Mouse (Mus musculus): Measurements from ENCODE around the gene Nup62cl. TPM values are rescaled to one million over a fixed set of nuclear protein-coding genes. Genes with fewer than 3 reads are reported as not detected.

Gene Nup62cl
- polyA plus RNA-seq (2014; fragmentation: Nextera tagmentation; extraction: Ambion mirVana): 0.95 and 1.8 TPM in 2 replicates

DNA sequence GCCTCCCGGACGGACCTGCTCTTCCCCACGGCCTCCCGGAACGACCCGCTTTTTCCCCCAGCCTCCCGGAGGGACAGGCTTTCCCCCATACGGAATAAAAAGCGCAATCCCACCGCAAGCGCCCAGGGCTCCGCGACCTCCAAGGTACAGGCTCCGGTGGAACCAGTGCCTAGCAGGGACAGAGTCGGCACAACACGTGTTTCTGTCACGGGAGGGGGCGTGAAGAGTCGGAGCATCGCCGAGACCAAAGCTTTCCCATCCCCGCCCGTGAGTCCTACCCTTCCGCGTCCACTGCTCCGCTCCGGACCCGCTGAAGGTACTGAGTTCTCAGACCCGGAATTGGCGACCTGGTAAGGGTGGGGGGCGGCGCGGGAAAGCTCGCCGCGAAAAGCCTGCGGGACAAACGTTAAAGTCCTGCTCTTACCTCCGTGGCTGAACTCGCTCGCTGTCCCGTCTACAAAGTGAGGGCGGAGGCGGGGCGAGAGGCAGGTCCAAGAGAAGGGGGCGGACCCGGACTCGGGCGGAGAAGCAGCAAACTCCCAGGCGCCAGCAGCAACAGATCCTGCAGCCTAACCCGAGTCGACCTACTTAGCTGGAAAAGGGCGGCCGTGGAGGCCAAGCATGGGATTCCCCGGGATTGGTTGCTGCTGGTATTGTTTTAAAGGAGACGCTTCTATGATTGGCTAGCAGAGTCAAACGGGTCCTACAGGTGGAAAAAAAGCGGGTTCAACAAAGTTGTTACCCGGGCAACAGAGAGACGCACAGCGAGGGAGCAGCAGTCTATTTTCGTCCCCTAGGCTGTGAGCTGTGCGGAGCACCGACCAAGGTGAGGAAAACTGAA lies at the start of gene Nup62cl, which contains the start of gene Pih1h3b:
Gene Nup62cl, minus strand, starts transcription at position 578 of the 841 bp plus-strand sequence.
Gene Pih1h3b, plus strand, starts transcription at position 745 of the 841 bp plus-strand sequence.
- Histone ChIP-seq H3K27ac (ENCODE audit: low read depth, low read length) (no peak within 1 kb of the TSS), H3K4me1 (ENCODE audit: control insufficient read depth, insufficient read depth, low read length) (no peaks in the 10 kb centered on the region), H3K4me2 (ENCODE audit: low read depth, low read length) (peak within 1 kb of the TSS; percentile 45), H3K9ac (replicated peaks; ENCODE audit: low read depth, low read length) (0 out of 2 replicates have a peak within 1 kb of the TSS, but pooled peaks have one; percentile 28), H3K4me3 (ENCODE audit: low read depth, low read length) (peak within 1 kb of the TSS; percentile 27), H3K27me3 (ENCODE audit: control insufficient read depth, insufficient read depth, low read length) (peaks cover 6% of the 10 kb centered on the region; the same call in 1 of the 2 replicates), H3K9me3 (ENCODE audit: control insufficient read depth, low read length) (no peaks in the 10 kb centered on the region), H3K36me3 (ENCODE audit: control insufficient read depth, insufficient read depth, low read length) (no peaks in the 10 kb centered on the region)
- WGBS: 24% methylated on average over 64 of the region's 64 CpGs
- ATAC-seq (ENCODE audit: low read depth): peak; percentile 66; the same call in 1 of the 2 replicates

DNA sequence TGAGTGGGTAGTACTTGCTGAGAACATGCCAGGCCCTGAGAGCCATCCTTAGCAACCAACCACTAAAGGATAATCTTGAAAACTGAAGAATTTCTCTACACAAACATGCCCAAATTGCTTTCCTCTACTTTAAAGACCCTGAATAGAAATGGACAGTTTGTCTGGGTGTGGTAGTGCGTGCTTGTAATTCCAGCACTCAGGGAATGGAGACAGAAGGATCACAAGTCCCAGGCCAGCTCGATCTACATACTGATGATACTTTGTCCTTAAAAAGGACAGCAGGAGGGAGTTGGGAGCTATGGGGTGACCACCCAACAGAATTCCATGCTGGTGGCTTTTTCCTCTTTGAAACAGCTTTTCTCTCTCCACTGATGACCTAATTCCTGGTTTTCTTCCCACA lies 31.6 kb upstream of the Nup62cl start:
- Histone ChIP-seq H3K27ac (ENCODE audit: low read depth, low read length) (no peak overlapping the region), H3K4me1 (ENCODE audit: control insufficient read depth, insufficient read depth, low read length) (no peaks in the 10 kb centered on the region), H3K9me3 (ENCODE audit: control insufficient read depth, low read length) (no peaks in the 10 kb centered on the region), H3K27me3 (ENCODE audit: control insufficient read depth, insufficient read depth, low read length) (no peaks in the 10 kb centered on the region; the same call in 1 of the 2 replicates), H3K4me2 (ENCODE audit: low read depth, low read length) (no peak overlapping the region), H3K9ac (replicated peaks; ENCODE audit: low read depth, low read length) (no peak overlapping the region), H3K36me3 (ENCODE audit: control insufficient read depth, insufficient read depth, low read length) (no peaks in the 10 kb centered on the region), H3K4me3 (ENCODE audit: low read depth, low read length) (no peak overlapping the region)
- 78% methylated on average over 2 of the region's 2 CpGs for WGBS
- ATAC-seq (ENCODE audit: low read depth): no peak

DNA sequence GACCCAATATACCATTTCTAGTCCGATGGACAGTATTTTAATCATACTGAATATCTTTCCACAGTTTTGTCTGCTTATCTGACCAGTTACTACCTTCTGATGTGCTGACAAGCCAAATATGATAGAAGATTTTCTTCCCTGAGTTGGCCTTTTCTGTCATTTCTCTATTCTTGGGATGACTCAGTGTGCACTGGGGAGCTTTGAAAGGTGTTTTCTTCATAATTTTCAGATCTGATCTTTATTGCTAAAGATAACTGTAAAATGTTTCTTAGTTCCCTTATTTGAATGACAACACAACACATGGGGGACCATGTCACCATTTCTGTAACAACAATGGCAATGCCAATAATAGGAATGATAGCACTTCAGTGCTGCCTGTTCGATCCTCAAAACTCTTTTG lies 20.0 kb upstream of the Nup62cl start:
- no peak overlapping the region for H3K4me2 ChIP-seq (ENCODE audit: low read depth, low read length)
- no peak overlapping the region for H3K4me3 ChIP-seq (ENCODE audit: low read depth, low read length)
- no peaks in the 10 kb centered on the region for H3K4me1 ChIP-seq (ENCODE audit: control insufficient read depth, insufficient read depth, low read length)
- no peak for ATAC-seq (ENCODE audit: low read depth)
- H3K27ac ChIP-seq (ENCODE audit: low read depth, low read length): no peak overlapping the region
- no peaks in the 10 kb centered on the region for H3K9me3 ChIP-seq (ENCODE audit: control insufficient read depth, low read length)
- H3K27me3 ChIP-seq (ENCODE audit: control insufficient read depth, insufficient read depth, low read length): peaks cover 2% of the 10 kb centered on the region; the same call in 1 of the 2 replicates
- no peaks in the 10 kb centered on the region for H3K36me3 ChIP-seq (ENCODE audit: control insufficient read depth, insufficient read depth, low read length)
- H3K9ac ChIP-seq (replicated peaks; ENCODE audit: low read depth, low read length): no peak overlapping the region
- WGBS: 93% methylated on average over 2 of the region's 2 CpGs

DNA sequence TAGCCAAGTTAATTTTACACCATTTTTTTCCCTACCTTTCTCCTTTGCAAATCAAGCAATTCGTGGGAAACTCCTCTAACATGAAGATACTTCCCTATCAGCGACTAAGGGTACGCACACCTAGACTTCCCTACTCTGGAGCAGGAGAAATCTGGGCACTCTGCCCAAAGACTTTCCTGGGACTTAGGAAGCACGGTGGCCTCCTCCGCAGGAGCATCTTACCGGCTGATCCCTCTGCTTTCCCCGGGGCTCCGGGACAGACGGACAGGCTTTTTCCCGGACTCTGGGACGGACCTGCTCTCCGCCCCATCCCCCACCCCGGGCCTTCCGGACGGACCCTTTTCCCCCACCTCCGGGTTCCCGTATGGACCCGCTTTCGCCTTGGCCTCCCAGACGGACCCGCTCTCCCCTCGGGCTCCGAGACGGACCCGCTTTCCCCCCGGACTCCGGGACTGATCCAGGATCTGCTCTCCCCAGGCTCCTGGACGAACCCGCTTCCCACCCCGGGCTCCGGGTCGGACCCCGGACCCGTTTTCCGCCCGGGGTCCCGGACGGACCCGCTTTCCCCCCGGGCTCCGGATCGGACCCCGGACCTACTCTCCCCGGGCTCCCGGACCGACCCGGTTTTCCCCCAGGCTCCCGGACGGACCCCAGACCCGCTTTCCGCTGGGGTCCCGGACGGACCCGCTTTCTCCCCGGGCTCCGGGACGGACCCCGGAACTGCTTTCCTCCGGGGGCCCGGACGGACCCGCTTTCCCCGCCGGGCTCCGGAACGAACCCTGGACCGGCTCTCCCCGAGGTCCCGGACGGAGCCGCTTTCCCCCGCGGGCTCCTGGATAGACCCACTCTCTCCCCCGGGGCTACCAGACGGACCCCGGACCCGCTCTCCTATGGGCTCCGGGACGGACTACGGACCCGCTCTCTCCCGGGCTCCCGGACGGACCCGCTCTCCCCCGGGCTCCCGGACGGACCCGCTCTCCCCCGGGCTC lies 1.3 kb downstream of the Nup62cl start:
- ATAC-seq (ENCODE audit: low read depth): peak; percentile 49
- no peak overlapping the region for H3K27ac ChIP-seq (ENCODE audit: low read depth, low read length)
- H3K4me2 ChIP-seq (ENCODE audit: low read depth, low read length): peak overlapping the region; percentile 45
- peaks cover 6% of the 10 kb centered on the region; the same call in 1 of the 2 replicates for H3K27me3 ChIP-seq (ENCODE audit: control insufficient read depth, insufficient read depth, low read length)
- 0 out of 2 replicates have a peak overlapping the region, but pooled peaks have one; percentile 28 for H3K9ac ChIP-seq (replicated peaks; ENCODE audit: low read depth, low read length)
- 27% methylated on average over 59 of the region's 90 CpGs for WGBS
- no peaks in the 10 kb centered on the region for H3K4me1 ChIP-seq (ENCODE audit: control insufficient read depth, insufficient read depth, low read length)
- peak overlapping the region; percentile 27 for H3K4me3 ChIP-seq (ENCODE audit: low read depth, low read length)
- H3K36me3 ChIP-seq (ENCODE audit: control insufficient read depth, insufficient read depth, low read length): no peaks in the 10 kb centered on the region
- H3K9me3 ChIP-seq (ENCODE audit: control insufficient read depth, low read length): no peaks in the 10 kb centered on the region

DNA sequence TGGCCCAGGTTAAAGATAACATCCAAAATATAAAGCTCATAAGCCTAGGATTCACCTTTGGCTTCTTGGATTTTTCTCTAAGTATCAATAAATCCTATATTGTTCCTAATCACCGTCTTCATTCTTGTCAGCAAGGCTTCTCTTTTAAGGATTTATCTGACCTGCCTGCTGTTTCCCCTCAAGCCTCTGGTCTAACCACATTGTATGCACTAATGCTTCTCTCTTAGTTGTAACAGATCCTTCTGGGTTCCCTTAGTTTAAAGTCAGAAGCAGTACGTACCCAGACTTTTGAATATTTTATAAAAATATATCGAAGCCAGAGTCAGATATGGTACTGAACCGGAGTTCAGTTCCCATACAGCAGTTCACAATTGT lies 63.8 kb downstream of the Nup62cl start:
- Histone ChIP-seq H3K4me2 (ENCODE audit: low read depth, low read length) (peak overlapping the region; percentile 47; the same call in 1 of the 2 replicates), H3K9ac (replicated peaks; ENCODE audit: low read depth, low read length) (no peak overlapping the region), H3K27ac (ENCODE audit: low read depth, low read length) (no peak overlapping the region), H3K4me1 (ENCODE audit: control insufficient read depth, insufficient read depth, low read length) (no peaks in the 10 kb centered on the region), H3K9me3 (ENCODE audit: control insufficient read depth, low read length) (no peaks in the 10 kb centered on the region), H3K4me3 (ENCODE audit: low read depth, low read length) (no peak overlapping the region), H3K27me3 (ENCODE audit: control insufficient read depth, insufficient read depth, low read length) (no peaks in the 10 kb centered on the region), H3K36me3 (ENCODE audit: control insufficient read depth, insufficient read depth, low read length) (0 out of 2 replicates have a peak, but pooled peaks cover 3% of the 10 kb centered on the region)
- 87% methylated on average over 4 of the region's 4 CpGs for WGBS
- ATAC-seq (ENCODE audit: low read depth): peak; percentile 66; the same call in 1 of the 2 replicates

DNA sequence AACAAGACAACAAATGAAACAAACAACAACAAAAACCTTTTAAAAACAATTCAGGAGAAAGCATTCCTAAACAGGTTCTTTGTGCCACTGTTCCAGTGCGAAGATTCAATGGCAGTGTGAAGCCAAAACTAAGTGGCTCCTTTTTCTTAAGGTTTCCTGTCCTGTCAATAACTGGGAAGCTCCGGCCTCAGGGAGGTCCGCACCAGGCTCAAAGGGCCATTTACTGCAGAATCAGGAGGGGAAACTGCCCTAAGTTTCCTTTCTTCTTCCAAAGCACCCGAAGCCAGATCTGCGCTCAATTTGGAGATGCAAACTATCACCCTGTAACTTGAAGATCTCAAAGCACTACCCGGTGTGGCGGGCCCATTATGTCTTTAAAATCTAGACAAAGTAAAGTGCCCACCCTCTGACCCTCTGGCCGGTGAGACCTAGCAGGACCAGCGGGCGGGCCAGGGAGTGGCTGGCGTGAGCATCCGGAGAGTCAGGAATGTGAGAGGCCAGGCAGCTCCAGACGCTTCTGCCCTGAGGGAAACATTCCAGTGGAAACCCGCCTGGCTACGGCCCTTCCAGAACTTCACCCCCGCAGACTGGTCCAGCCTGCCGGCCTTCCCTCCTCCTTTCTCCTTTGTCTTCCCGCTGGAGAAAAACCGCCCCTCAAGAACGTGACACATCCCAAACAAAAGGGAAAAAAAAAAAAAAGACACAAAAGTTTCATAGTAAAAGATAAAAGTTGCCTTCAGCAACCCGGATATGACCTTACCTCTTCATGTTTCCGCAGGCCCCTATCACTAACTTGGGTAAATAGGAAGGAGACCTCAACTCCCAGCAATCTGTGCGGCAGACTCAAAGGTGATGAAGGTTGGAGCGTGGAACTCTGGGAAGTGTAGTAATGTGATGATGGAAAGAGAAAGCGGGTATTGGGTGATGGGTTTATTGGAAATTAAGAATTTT lies 64.5 kb downstream of the Nup62cl start, which contains the start of gene Rbm41:
Gene Rbm41, minus strand, starts transcription at position 856 of the 951 bp plus-strand sequence.
- no peaks in the 10 kb centered on the region for H3K4me1 ChIP-seq (ENCODE audit: control insufficient read depth, insufficient read depth, low read length)
- no peaks in the 10 kb centered on the region for H3K27me3 ChIP-seq (ENCODE audit: control insufficient read depth, insufficient read depth, low read length)
- 17% methylated on average over 25 of the region's 25 CpGs for WGBS
- peak; percentile 97 for ATAC-seq (ENCODE audit: low read depth)
- H3K27ac ChIP-seq (ENCODE audit: low read depth, low read length): 0 out of 2 replicates have a peak within 1 kb of the TSS, but pooled peaks have one; percentile 5
- 0 out of 2 replicates have a peak, but pooled peaks cover 4% of the 10 kb centered on the region for H3K36me3 ChIP-seq (ENCODE audit: control insufficient read depth, insufficient read depth, low read length)
- H3K4me3 ChIP-seq (ENCODE audit: low read depth, low read length): peak within 1 kb of the TSS; percentile 52
- no peaks in the 10 kb centered on the region for H3K9me3 ChIP-seq (ENCODE audit: control insufficient read depth, low read length)
- H3K4me2 ChIP-seq (ENCODE audit: low read depth, low read length): peak within 1 kb of the TSS; percentile 47
- H3K9ac ChIP-seq (replicated peaks; ENCODE audit: low read depth, low read length): peak within 1 kb of the TSS; percentile 46; the same call in 1 of the 2 replicates

DNA sequence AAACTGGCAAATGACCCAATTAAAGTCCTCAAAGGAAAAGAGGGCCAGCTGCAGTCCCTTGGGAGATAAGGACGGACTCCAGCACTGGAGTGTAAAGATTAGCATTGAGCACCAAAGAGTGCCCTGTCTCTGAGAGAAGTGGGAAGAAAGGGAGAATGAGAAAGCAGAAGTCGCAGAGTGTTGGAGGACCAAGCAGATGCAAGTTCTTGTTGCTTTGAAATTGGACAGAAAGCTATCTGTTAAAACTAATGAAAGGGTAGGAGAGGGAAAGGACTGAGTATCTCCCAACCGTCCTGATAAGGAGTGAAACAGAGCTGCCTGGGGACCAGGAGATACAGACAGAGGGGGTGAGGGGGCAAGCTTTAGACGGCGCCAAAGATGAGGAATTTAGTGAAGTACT lies 80.4 kb downstream of the Nup62cl start:
- Histone ChIP-seq H3K36me3 (ENCODE audit: control insufficient read depth, insufficient read depth, low read length) (no peaks in the 10 kb centered on the region), H3K9me3 (ENCODE audit: control insufficient read depth, low read length) (no peaks in the 10 kb centered on the region), H3K4me1 (ENCODE audit: control insufficient read depth, insufficient read depth, low read length) (no peaks in the 10 kb centered on the region), H3K4me3 (ENCODE audit: low read depth, low read length) (no peak overlapping the region), H3K27ac (ENCODE audit: low read depth, low read length) (no peak overlapping the region), H3K9ac (replicated peaks; ENCODE audit: low read depth, low read length) (no peak overlapping the region), H3K4me2 (ENCODE audit: low read depth, low read length) (no peak overlapping the region), H3K27me3 (ENCODE audit: control insufficient read depth, insufficient read depth, low read length) (no peaks in the 10 kb centered on the region)
- WGBS: 92% methylated on average over 5 of the region's 5 CpGs
- no peak for ATAC-seq (ENCODE audit: low read depth)

Measured in neural tube, embryonic 14.5 days (tissue).